14 mouse cellular contexts compared by ENCODE assay signal in genomic region chr7:109608831-109609230, GRCm38 (mm10).
"Had no signal": no experiment of that assay in that cellular context is flagged by ENCODE, and none has a peak within 500 bp of the region (broad histone marks: within the 10 kb centered on the region; RNA-seq: fewer than 3 reads in every experiment).

No protein-coding gene starts in this region.

- H3K4me3 ChIP-seq: limb, embryonic 13.5 days; megakaryocyte, embryonic 14.5 days; midbrain, embryonic 15.5 days; neural tube, embryonic 13.5 days had no signal

- H3K9me3 ChIP-seq: limb, embryonic 13.5 days; megakaryocyte, embryonic 14.5 days; midbrain, embryonic 15.5 days; neural tube, embryonic 13.5 days had no signal

- DNase-seq: left cerebral cortex, postnatal 4 days; lung, embryonic 14.5 days; lung, postnatal 10 days; retina, postnatal 1 day; right cerebral cortex, postnatal 4 days; spleen, adult 18-20 months; thymus, adult 18-20 months; thymus, postnatal 14 days had no signal

- H3K4me2 ChIP-seq: limb, embryonic 13.5 days; lung, embryonic 14.5 days; midbrain, embryonic 11.5 days; midbrain, embryonic 15.5 days; neural tube, embryonic 13.5 days had no signal

- H3K27me3 ChIP-seq: limb, embryonic 13.5 days; megakaryocyte, embryonic 14.5 days; midbrain, embryonic 15.5 days; neural tube, embryonic 13.5 days had no signal

- H3K36me3 ChIP-seq: limb, embryonic 13.5 days; midbrain, embryonic 15.5 days; neural tube, embryonic 13.5 days had no signal

- H3K27ac ChIP-seq: limb, embryonic 13.5 days; macrophage; midbrain, embryonic 15.5 days; neural tube, embryonic 13.5 days had no signal

- ATAC-seq: midbrain, embryonic 15.5 days had no signal

- H3K9ac ChIP-seq: limb, embryonic 13.5 days; lung, embryonic 14.5 days; midbrain, embryonic 15.5 days; neural tube, embryonic 13.5 days had no signal
